Mouse (Mus musculus): ENCODE results near the gene Adprhl2. TPM values are rescaled to one million over a fixed set of nuclear protein-coding genes. Genes with fewer than 3 reads are reported as not detected.

The Adprhl2 gene
- polyA plus RNA-seq, 1 experiment from 2014 or later, result 33.8 TPM

DNA sequence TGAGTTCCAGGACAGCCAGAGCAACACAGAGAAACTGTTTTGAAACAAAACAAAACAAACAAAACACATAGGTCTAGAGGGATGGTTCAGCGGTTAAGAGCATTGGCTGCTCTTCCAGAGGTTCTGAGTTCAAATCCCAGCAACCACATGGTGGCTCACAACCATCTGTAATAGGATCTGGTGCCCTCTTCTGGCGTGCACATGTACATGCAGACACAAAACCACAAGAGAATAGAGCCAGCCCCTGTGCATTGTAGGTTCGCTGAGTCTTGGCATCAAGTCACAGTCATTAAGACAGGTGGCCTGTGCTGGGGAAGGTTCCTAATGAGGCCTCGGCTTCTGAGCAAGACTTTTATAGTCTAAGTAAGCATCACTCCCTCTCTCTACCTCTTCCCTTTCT lies 17.6 kb downstream of the Adprhl2 start:
- Histone ChIP-seq H3K4me2 (replicated peaks; ENCODE audit: low read depth) (no peak overlapping the region), H3K36me3 (ENCODE audit: control insufficient read depth, insufficient read depth, low read length) (no peaks in the 10 kb centered on the region), H3K27ac (replicated peaks) (no peak overlapping the region), H3K9me3 (ENCODE audit: control insufficient read depth, low read length) (no peaks in the 10 kb centered on the region), H3K4me1 (replicated peaks; ENCODE audit: control insufficient read depth, insufficient read depth) (peaks cover 5% of the 10 kb centered on the region), H3K9ac (ENCODE audit: low read length) (no peak overlapping the region), H3K27me3 (ENCODE audit: control insufficient read depth, insufficient read depth, low read length) (no peaks in the 10 kb centered on the region), H3K4me3 (ENCODE audit: low read depth, low read length) (no peak overlapping the region)
- TF ChIP-seq EP300 (optimal IDR thresholded peaks at IDR 0.05), result no peak
- peak; percentile 59 for TF ChIP-seq CTCF (IDR thresholded peaks at IDR 0.05; ENCODE audit: low read depth)
- 66% methylated on average over 4 of the region's 4 CpGs for WGBS
- ATAC-seq (ENCODE audit: low FRiP score, low TSS enrichment), result no peak
- DNase-seq (ENCODE audit: low spot score), result no peak

DNA sequence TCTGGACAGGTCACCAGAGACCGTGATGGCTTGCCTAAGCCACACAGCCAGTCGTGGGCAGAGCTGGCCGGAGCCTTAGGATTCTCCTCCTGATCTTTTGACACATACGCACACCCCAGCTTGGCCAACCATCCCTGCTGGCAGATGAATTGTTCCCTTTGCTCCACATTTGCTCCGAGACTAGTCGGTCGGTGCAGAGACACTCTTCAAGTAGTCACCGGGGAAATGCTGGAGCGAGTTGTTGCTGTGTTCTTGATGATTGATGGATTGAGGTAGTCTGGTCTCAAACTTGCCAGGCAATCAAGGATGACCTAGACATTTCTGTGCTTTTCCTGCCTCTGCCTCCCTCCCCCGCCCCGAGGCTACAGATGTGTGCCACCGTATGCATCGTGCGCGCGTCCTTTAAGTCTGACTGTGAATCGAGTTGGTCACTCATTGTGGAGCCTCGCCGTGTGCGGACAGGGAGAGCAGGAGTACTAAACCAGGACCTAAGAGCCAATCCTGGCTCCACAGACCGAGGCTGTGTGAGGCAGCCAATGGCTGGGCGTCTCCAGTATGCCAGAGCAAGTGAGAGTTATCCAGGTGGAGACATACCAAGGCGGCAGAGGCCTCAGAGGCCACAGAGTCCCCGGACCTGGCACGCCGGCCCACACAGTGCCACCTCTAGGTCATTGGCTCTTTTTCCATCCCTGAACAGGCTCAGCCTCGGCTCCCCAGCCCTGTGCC lies 19.8 kb downstream of the Adprhl2 start:
- WGBS, result 27% methylated on average over 27 of the region's 27 CpGs
- Histone ChIP-seq H3K4me2 (replicated peaks; ENCODE audit: low read depth) (peak overlapping the region; percentile 68), H3K27me3 (ENCODE audit: control insufficient read depth, insufficient read depth, low read length) (no peaks in the 10 kb centered on the region), H3K9me3 (ENCODE audit: control insufficient read depth, low read length) (no peaks in the 10 kb centered on the region), H3K4me3 (ENCODE audit: low read depth, low read length) (peak overlapping the region; percentile 35; the same call in 1 of the 2 replicates), H3K4me1 (replicated peaks; ENCODE audit: control insufficient read depth, insufficient read depth) (peaks cover 9% of the 10 kb centered on the region), H3K9ac (ENCODE audit: low read length) (peak overlapping the region; percentile 31; the same call in 1 of the 2 replicates), H3K27ac (replicated peaks) (no peak overlapping the region), H3K36me3 (ENCODE audit: control insufficient read depth, insufficient read depth, low read length) (no peaks in the 10 kb centered on the region)
- TF ChIP-seq CTCF (IDR thresholded peaks at IDR 0.05; ENCODE audit: low read depth) (no peak), EP300 (optimal IDR thresholded peaks at IDR 0.05) (no peak)
- ATAC-seq (ENCODE audit: low FRiP score, low TSS enrichment) (no peak), DNase-seq (ENCODE audit: low spot score) (no peak)

DNA sequence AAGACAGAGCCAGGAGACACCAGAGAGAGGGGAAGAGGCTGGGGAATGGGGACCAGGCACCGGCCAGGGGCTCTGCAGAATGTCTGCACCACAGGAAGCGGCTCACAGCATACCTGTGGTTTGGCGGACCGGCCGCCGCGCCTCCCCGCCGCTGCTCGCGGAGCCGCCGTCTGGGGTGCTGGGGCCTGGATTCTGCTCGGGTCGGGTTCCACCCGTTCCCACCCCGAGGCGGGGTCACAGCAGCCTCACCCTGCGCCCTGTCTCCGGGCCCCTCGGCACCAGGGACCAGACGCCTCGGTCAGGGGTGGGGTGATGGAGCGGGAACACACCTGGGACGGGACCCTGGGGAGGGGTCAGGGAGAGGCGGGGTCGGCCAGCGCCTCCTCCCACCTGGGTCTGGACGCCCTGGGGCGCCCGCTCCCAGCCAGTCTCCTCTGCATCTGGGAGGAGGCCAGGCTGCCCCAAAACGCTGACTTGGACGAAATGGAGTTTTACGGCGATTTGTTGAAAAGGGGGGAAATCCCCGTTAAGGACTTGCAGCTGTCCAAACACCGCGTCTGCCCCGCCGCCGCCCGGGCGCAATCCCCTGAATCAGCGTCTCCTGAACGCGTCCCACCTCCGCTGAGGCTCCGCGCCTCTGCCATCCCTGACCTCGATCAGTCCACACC lies 20.5 kb downstream of the Adprhl2 start:
- 3% methylated on average over 45 of the region's 50 CpGs for WGBS
- H3K27me3 ChIP-seq (ENCODE audit: control insufficient read depth, insufficient read depth, low read length), result no peaks in the 10 kb centered on the region
- H3K4me1 ChIP-seq (replicated peaks; ENCODE audit: control insufficient read depth, insufficient read depth), result peaks cover 9% of the 10 kb centered on the region
- peak overlapping the region; percentile 35 for H3K4me3 ChIP-seq (ENCODE audit: low read depth, low read length)
- DNase-seq (ENCODE audit: low spot score), result peak; percentile 55
- no peak overlapping the region for H3K27ac ChIP-seq (replicated peaks)
- H3K9me3 ChIP-seq (ENCODE audit: control insufficient read depth, low read length), result no peaks in the 10 kb centered on the region
- TF ChIP-seq EP300 (optimal IDR thresholded peaks at IDR 0.05), result no peak
- TF ChIP-seq CTCF (IDR thresholded peaks at IDR 0.05; ENCODE audit: low read depth), result no peak
- peak overlapping the region; percentile 31; the same call in 1 of the 2 replicates for H3K9ac ChIP-seq (ENCODE audit: low read length)
- H3K36me3 ChIP-seq (ENCODE audit: control insufficient read depth, insufficient read depth, low read length), result no peaks in the 10 kb centered on the region
- peak overlapping the region; percentile 68 for H3K4me2 ChIP-seq (replicated peaks; ENCODE audit: low read depth)
- no peak; the same call in 1 of the 2 replicates for ATAC-seq (ENCODE audit: low FRiP score, low TSS enrichment)

DNA sequence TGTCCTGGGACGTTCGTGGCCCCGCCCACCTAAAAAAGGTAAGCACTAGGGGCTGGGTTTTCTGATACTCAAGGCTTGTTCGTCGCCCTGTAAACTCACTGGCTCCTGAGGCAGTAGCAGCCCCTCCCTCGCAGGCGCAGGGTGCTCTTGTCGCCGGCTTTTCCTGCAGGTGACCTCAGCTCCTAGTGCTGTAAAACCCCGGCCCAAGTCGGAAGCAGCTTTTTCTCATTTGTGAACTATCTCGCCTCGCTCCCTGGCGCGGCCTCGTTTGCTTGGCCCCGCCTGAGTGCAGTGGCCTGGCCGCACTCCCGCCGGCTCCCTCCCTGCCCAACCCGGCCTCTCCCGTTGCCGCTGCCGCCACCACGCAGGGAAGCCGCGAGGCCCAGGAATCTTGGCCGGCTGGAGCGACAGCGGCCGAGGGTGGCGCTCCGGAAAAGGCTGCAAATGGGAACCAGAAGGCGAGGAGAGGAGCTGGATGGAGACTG lies 24.8 kb downstream of the Adprhl2 start:
- peak overlapping the region; percentile 26 for H3K4me3 ChIP-seq (ENCODE audit: low read depth, low read length)
- no peaks in the 10 kb centered on the region for H3K27me3 ChIP-seq (ENCODE audit: control insufficient read depth, insufficient read depth, low read length)
- peak overlapping the region; percentile 58 for H3K27ac ChIP-seq (replicated peaks)
- ATAC-seq (ENCODE audit: low FRiP score, low TSS enrichment) (peak; percentile 58), DNase-seq (ENCODE audit: low spot score) (peak; percentile 79)
- TF ChIP-seq EP300 (optimal IDR thresholded peaks at IDR 0.05) (no peak), CTCF (IDR thresholded peaks at IDR 0.05; ENCODE audit: low read depth) (peak; percentile 43; the same call in 1 of the 2 replicates)
- no peaks in the 10 kb centered on the region for H3K9me3 ChIP-seq (ENCODE audit: control insufficient read depth, low read length)
- H3K36me3 ChIP-seq (ENCODE audit: control insufficient read depth, insufficient read depth, low read length), result no peaks in the 10 kb centered on the region
- 1% methylated on average over 34 of the region's 34 CpGs for WGBS
- peak overlapping the region; percentile 52 for H3K9ac ChIP-seq (ENCODE audit: low read length)
- H3K4me2 ChIP-seq (replicated peaks; ENCODE audit: low read depth), result peak overlapping the region; percentile 57
- H3K4me1 ChIP-seq (replicated peaks; ENCODE audit: control insufficient read depth, insufficient read depth), result peaks cover 9% of the 10 kb centered on the region

DNA sequence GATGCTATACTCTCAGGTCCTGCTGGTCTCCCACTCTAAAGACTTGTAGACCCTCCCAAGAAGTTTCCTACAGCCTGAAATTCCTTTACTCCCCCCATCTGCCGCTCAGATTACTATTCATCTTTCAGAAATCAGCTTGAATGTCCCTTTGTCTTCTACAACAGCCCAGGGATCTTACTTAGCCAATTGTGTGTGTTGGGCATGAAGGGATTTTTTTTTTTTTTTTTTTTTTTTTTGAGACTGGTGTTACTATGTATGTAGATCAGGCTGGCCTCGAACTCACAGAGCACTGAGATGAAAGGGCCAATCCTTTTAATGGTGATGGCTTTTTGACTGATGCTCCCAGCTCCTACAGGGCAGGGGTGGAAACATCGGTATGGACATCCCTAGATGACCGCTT lies 25.6 kb downstream of the Adprhl2 start:
- H3K27ac ChIP-seq (replicated peaks), result no peak overlapping the region
- 51% methylated on average over 4 of the region's 4 CpGs for WGBS
- no peaks in the 10 kb centered on the region for H3K9me3 ChIP-seq (ENCODE audit: control insufficient read depth, low read length)
- no peak for ATAC-seq (ENCODE audit: low FRiP score, low TSS enrichment)
- H3K9ac ChIP-seq (ENCODE audit: low read length), result no peak overlapping the region
- peaks cover 6% of the 10 kb centered on the region for H3K4me1 ChIP-seq (replicated peaks; ENCODE audit: control insufficient read depth, insufficient read depth)
- no peaks in the 10 kb centered on the region for H3K27me3 ChIP-seq (ENCODE audit: control insufficient read depth, insufficient read depth, low read length)
- no peaks in the 10 kb centered on the region for H3K36me3 ChIP-seq (ENCODE audit: control insufficient read depth, insufficient read depth, low read length)
- no peak for DNase-seq (ENCODE audit: low spot score)
- no peak for TF ChIP-seq EP300 (optimal IDR thresholded peaks at IDR 0.05)
- no peak for TF ChIP-seq CTCF (IDR thresholded peaks at IDR 0.05; ENCODE audit: low read depth)
- no peak overlapping the region for H3K4me2 ChIP-seq (replicated peaks; ENCODE audit: low read depth)
- H3K4me3 ChIP-seq (ENCODE audit: low read depth, low read length), result no peak overlapping the region

DNA sequence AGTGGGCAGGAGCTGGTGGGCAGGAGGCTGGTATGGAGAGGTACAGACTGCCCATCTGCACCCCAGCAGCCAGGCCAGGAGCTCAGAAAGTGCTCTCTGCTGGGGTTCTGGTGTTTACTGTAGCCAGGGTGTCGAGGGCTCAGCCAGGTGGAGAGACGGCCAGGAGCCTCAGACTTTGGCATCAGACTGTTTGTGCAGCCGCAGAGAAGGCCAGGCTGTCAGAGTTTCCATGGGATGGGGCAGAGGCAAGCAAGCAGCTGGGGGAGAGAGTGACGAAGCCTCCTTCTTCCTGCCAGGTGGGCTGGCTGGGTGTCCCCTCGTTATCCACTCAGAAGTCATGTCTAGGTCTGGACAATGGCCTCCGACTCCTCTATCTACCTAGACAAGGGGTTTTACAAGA lies 26.4 kb downstream of the Adprhl2 start:
- H3K4me3 ChIP-seq (ENCODE audit: low read depth, low read length), result no peak overlapping the region
- DNase-seq (ENCODE audit: low spot score) (no peak), ATAC-seq (ENCODE audit: low FRiP score, low TSS enrichment) (no peak)
- H3K36me3 ChIP-seq (ENCODE audit: control insufficient read depth, insufficient read depth, low read length), result no peaks in the 10 kb centered on the region
- no peak overlapping the region for H3K9ac ChIP-seq (ENCODE audit: low read length)
- 73% methylated on average over 6 of the region's 6 CpGs for WGBS
- H3K27me3 ChIP-seq (ENCODE audit: control insufficient read depth, insufficient read depth, low read length), result no peaks in the 10 kb centered on the region
- H3K27ac ChIP-seq (replicated peaks), result no peak overlapping the region
- peaks cover 4% of the 10 kb centered on the region for H3K4me1 ChIP-seq (replicated peaks; ENCODE audit: control insufficient read depth, insufficient read depth)
- TF ChIP-seq CTCF (IDR thresholded peaks at IDR 0.05; ENCODE audit: low read depth) (no peak), EP300 (optimal IDR thresholded peaks at IDR 0.05) (no peak)
- no peaks in the 10 kb centered on the region for H3K9me3 ChIP-seq (ENCODE audit: control insufficient read depth, low read length)
- H3K4me2 ChIP-seq (replicated peaks; ENCODE audit: low read depth), result no peak overlapping the region

Data from stomach, postnatal 0 days (tissue).